Mouse (Mus musculus) small intestine, adult 2 months (tissue): ENCODE results near the gene Mesd.

Source experiments
- CTCF ChIP-seq: fragments of 200-500 bp; IDR thresholded peaks from 2 replicates; pipeline ENCODE4 v1.5.1; 2012; ENCODE audit warnings: low read depth, mild to moderate bottlenecking, control low read depth, inconsistent platforms, low read length, moderate library complexity, mixed read lengths; ENCODE audit not compliant: insufficient replicate concordance, insufficient read length; ENCODE audit errors: extremely low read depth
- POLR2A ChIP-seq: fragments of 200-500 bp; IDR thresholded peaks from 2 replicates; pipeline ENCODE4 v1.6.1; 2012; ENCODE audit warnings: low read depth, mild to moderate bottlenecking, control low read depth, inconsistent platforms, low read length, moderate library complexity

- TF ChIP-seq CTCF (no peak), POLR2A (no peak)
These were observed 65.4 kb downstream of the Mesd start for GRCm38 (mm10) chr7:83949662-83950061.
